Mouse (Mus musculus) brain, embryonic 14.5 days (tissue): ENCODE measurements around the gene Col20a1.

Experiments used
- CTCF ChIP-seq: fragments of 200-500 bp; IDR thresholded peaks from 2 replicates; pipeline ENCODE4 v1.5.1; 2012; ENCODE audit warnings: inconsistent platforms, mild to moderate bottlenecking, moderate library complexity, borderline replicate concordance; ENCODE audit not compliant: insufficient read depth, insufficient read length; ENCODE audit errors: extremely low read depth
- POLR2A ChIP-seq: fragments of 200-500 bp; IDR thresholded peaks from 2 replicates; pipeline ENCODE4 v1.6.1; 2012; ENCODE audit warnings: mild to moderate bottlenecking, inconsistent platforms, borderline replicate concordance; ENCODE audit not compliant: poor library complexity, insufficient read depth, insufficient read length, severe bottlenecking; ENCODE audit errors: extremely low read depth

- TF ChIP-seq POLR2A (no peak), CTCF (no peak)
Measured at GRCm38 (mm10) chr2:180985635-180986034, 700 bp upstream of the Col20a1 start.
